Mouse (Mus musculus) liver, embryonic 12.5 days (tissue): ENCODE measurements around the gene Dcpp1. TPM values are rescaled to one million over a fixed set of nuclear protein-coding genes. Genes with fewer than 3 reads are reported as not detected.
A peak's percentile ranks its signal among the peaks of the same experiment; 100 is the strongest.
"Not testable (repeated sequence)": the region's sequence is repeated elsewhere in the genome, so short reads cannot be mapped to it uniquely, and the experiment has no call there.

Experiments
- ATAC-seq: fragments of 200-750 bp; cut with Nextera tagmentation; 2 replicates; pipeline ENCODE4 v1.8.0; 2017; ENCODE audit warnings: moderate number of reproducible peaks, mild to moderate bottlenecking, moderate library complexity
- H3K27ac ChIP-seq: fragments of 300-500 bp; sonication (generic); 2 replicates; pipeline ENCODE4 v1.5.1; 2016; ENCODE audit warnings: mild to moderate bottlenecking
- H3K27me3 ChIP-seq: fragments of 300-500 bp; sonication (generic); replicated peaks from 2 replicates; pipeline ENCODE4 v1.6.1; 2016; ENCODE audit warnings: mild to moderate bottlenecking, moderate library complexity
- H3K36me3 ChIP-seq: fragments of 300-500 bp; sonication (generic); 2 replicates; pipeline ENCODE4 v1.6.1; 2016; ENCODE audit warnings: mild to moderate bottlenecking, moderate library complexity
- H3K4me1 ChIP-seq: fragments of 300-500 bp; sonication (generic); 2 replicates; pipeline ENCODE4 v1.6.1; 2016
- H3K4me2 ChIP-seq: fragments of 300-500 bp; sonication (generic); 2 replicates; pipeline ENCODE4 v1.6.1; 2016; ENCODE audit warnings: mild to moderate bottlenecking, moderate library complexity
- H3K4me3 ChIP-seq: fragments of 300-500 bp; sonication (generic); 2 replicates; pipeline ENCODE4 v1.5.1; 2016; ENCODE audit warnings: mild to moderate bottlenecking, moderate library complexity
- H3K9ac ChIP-seq: fragments of 300-500 bp; sonication (generic); 2 replicates; pipeline ENCODE4 v1.6.1; 2016; ENCODE audit warnings: mild to moderate bottlenecking, moderate library complexity
- H3K9me3 ChIP-seq: fragments of 300-500 bp; sonication (generic); replicated peaks from 2 replicates; pipeline ENCODE4 v1.6.1; 2016; ENCODE audit warnings: mild to moderate bottlenecking, moderate library complexity
- WGBS: fragments of 180-500 bp; shearing (Covaris S2); methylation state at CpG from one replicate; pipeline ENCODE4 v1.1.7; 2016; ENCODE audit not compliant: insufficient replicate concordance; 5-methylcytosine and 5-hydroxymethylcytosine counted together
- polyA plus RNA-seq: library from polyadenylated mRNA; unstranded; fragments of >200 nt; fragmentation: Nextera tagmentation; extraction: Ambion mirVana; gene quantifications from 2 replicates; pipeline ENCODE4 v1.2.1, GENCODE M21; 2016

Dcpp1 gene
- polyA plus RNA-seq = not detected in 2 replicates

GRCm38 (mm10) chr17:23880576-23880975, at the start of gene Dcpp1, which contains the start of gene Dcpp2:
Dcpp1 (plus strand) TSS chr17:23880876.
Dcpp2 (plus strand) TSS chr17:23880880.
- WGBS = 49% methylated on average over 4 of the region's 4 CpGs
- not testable (repeated sequence) for ATAC-seq, H3K4me3 ChIP-seq

GRCm38 (mm10) chr17:23831201-23831600, 49.5 kb upstream of the Dcpp1 start:
- peaks cover 59% of the 10 kb centered on the region for H3K27me3 ChIP-seq

More at GRCm38 (mm10) chr17:23880576-23880975, at the start of gene Dcpp1, which contains the start of gene Dcpp2:
- H3K9ac ChIP-seq, H3K4me1 ChIP-seq, H3K4me2 ChIP-seq, H3K27me3 ChIP-seq, H3K36me3 ChIP-seq, H3K27ac ChIP-seq, H3K9me3 ChIP-seq: not testable (repeated sequence)

GRCm38 (mm10) chr17:23836006-23836575, 44.6 kb upstream of the Dcpp1 start, which contains the start of gene Prss33:
Prss33 (minus strand) TSS chr17:23836056.
- no peaks in the 10 kb centered on the region for H3K4me1 ChIP-seq
- no peak within 1 kb of the TSS for H3K4me2 ChIP-seq
- no peak for ATAC-seq
- no peak within 1 kb of the TSS for H3K27ac ChIP-seq
- H3K27me3 ChIP-seq = peaks cover 73% of the 10 kb centered on the region
- 62% methylated on average over 8 of the region's 8 CpGs for WGBS
- H3K36me3 ChIP-seq = no peaks in the 10 kb centered on the region
- no peaks in the 10 kb centered on the region for H3K9me3 ChIP-seq
- H3K4me3 ChIP-seq = no peak within 1 kb of the TSS
- no peak within 1 kb of the TSS for H3K9ac ChIP-seq

More at GRCm38 (mm10) chr17:23831201-23831600, 49.5 kb upstream of the Dcpp1 start:
- 83% methylated on average over 1 of the region's 1 CpGs for WGBS
- Histone ChIP-seq H3K4me2 (no peak overlapping the region), H3K27ac (no peak overlapping the region), H3K4me1 (peaks cover 29% of the 10 kb centered on the region), H3K9me3 (no peaks in the 10 kb centered on the region), H3K9ac (no peak overlapping the region), H3K4me3 (no peak overlapping the region), H3K36me3 (peaks cover 13% of the 10 kb centered on the region)
- ATAC-seq = no peak

GRCm38 (mm10) chr17:23841145-23841544, 39.5 kb upstream of the Dcpp1 start:
- H3K27ac ChIP-seq = no peak overlapping the region
- 20% methylated on average over 4 of the region's 4 CpGs for WGBS
- H3K4me1 ChIP-seq = peaks cover 9% of the 10 kb centered on the region
- ATAC-seq = no peak
- H3K4me3 ChIP-seq = no peak overlapping the region
- no peaks in the 10 kb centered on the region for H3K9me3 ChIP-seq
- H3K4me2 ChIP-seq = no peak overlapping the region
- no peaks in the 10 kb centered on the region for H3K36me3 ChIP-seq
- no peak overlapping the region for H3K9ac ChIP-seq
- peaks cover 36% of the 10 kb centered on the region for H3K27me3 ChIP-seq

- whole genome bisulfite sequencing = 45% methylated on average over 23 of the region's 23 CpGs
- H3K9ac ChIP-seq = no peak overlapping the region
- peak overlapping the region; percentile 26 for H3K4me3 ChIP-seq
- H3K27ac ChIP-seq = no peak overlapping the region
- H3K4me1 ChIP-seq = peaks cover 9% of the 10 kb centered on the region
- peak overlapping the region; percentile 65 for H3K4me2 ChIP-seq
- no peaks in the 10 kb centered on the region for H3K9me3 ChIP-seq
- H3K36me3 ChIP-seq = no peaks in the 10 kb centered on the region
- H3K27me3 ChIP-seq = peaks cover 19% of the 10 kb centered on the region
- ATAC-seq = peak; percentile 51
Observed at GRCm38 (mm10) chr17:23843141-23843811, 37.4 kb upstream of the Dcpp1 start.

GRCm38 (mm10) chr17:23843812-23844273, 36.8 kb upstream of the Dcpp1 start, which contains the start of the genes Prss32 and Prss41:
Prss32 (plus strand) TSS chr17:23843855.
Prss41 (minus strand) TSS chr17:23844172.
- Histone ChIP-seq H3K27me3 (peaks cover 16% of the 10 kb centered on the region; the same call in 1 of the 2 replicates), H3K9me3 (no peaks in the 10 kb centered on the region), H3K36me3 (no peaks in the 10 kb centered on the region), H3K4me2 (peak within 1 kb of the TSS; percentile 65), H3K4me3 (peak within 1 kb of the TSS; percentile 26), H3K4me1 (peaks cover 9% of the 10 kb centered on the region), H3K9ac (no peak within 1 kb of the TSS), H3K27ac (no peak within 1 kb of the TSS)
- peak; percentile 75 for ATAC-seq
- 10% methylated on average over 19 of the region's 19 CpGs for WGBS

- H3K4me1 ChIP-seq = no peaks in the 10 kb centered on the region
- WGBS = 39% methylated on average over 2 of the region's 2 CpGs
- ATAC-seq = no peak
- no peaks in the 10 kb centered on the region for H3K36me3 ChIP-seq
- H3K4me2 ChIP-seq = no peak overlapping the region
- H3K9ac ChIP-seq = no peak overlapping the region
- H3K27me3 ChIP-seq = no peaks in the 10 kb centered on the region; the same call in 1 of the 2 replicates
- H3K4me3 ChIP-seq = no peak overlapping the region
- no peak overlapping the region for H3K27ac ChIP-seq
- no peaks in the 10 kb centered on the region for H3K9me3 ChIP-seq
Observed at GRCm38 (mm10) chr17:23850028-23850427, 30.6 kb upstream of the Dcpp1 start.

- H3K36me3 ChIP-seq = no peaks in the 10 kb centered on the region
- WGBS = 55% methylated on average over 18 of the region's 19 CpGs
- H3K4me1 ChIP-seq = no peaks in the 10 kb centered on the region
- no peak overlapping the region for H3K4me2 ChIP-seq
- no peak overlapping the region for H3K27ac ChIP-seq
- no peaks in the 10 kb centered on the region for H3K9me3 ChIP-seq
- ATAC-seq = no peak
- H3K27me3 ChIP-seq = no peaks in the 10 kb centered on the region; the same call in 1 of the 2 replicates
- no peak overlapping the region for H3K9ac ChIP-seq
- no peak overlapping the region for H3K4me3 ChIP-seq
Observed at GRCm38 (mm10) chr17:23850853-23851749, 29.6 kb upstream of the Dcpp1 start.

GRCm38 (mm10) chr17:23853292-23853691, 27.4 kb upstream of the Dcpp1 start:
- H3K9me3 ChIP-seq = no peaks in the 10 kb centered on the region
- H3K4me3 ChIP-seq = no peak overlapping the region
- H3K27me3 ChIP-seq = no peaks in the 10 kb centered on the region; the same call in 1 of the 2 replicates
- ATAC-seq = no peak
- no peak overlapping the region for H3K4me2 ChIP-seq
- 25% methylated on average over 5 of the region's 5 CpGs for WGBS
- H3K9ac ChIP-seq = no peak overlapping the region
- H3K27ac ChIP-seq = no peak overlapping the region
- no peaks in the 10 kb centered on the region for H3K4me1 ChIP-seq
- H3K36me3 ChIP-seq = no peaks in the 10 kb centered on the region

GRCm38 (mm10) chr17:23854229-23854765, 26.4 kb upstream of the Dcpp1 start:
- ATAC-seq = no peak
- Histone ChIP-seq H3K36me3 (no peaks in the 10 kb centered on the region), H3K27ac (no peak overlapping the region), H3K9me3 (no peaks in the 10 kb centered on the region), H3K9ac (no peak overlapping the region), H3K4me1 (no peaks in the 10 kb centered on the region), H3K4me2 (no peak overlapping the region), H3K27me3 (no peaks in the 10 kb centered on the region; the same call in 1 of the 2 replicates), H3K4me3 (no peak overlapping the region)
- WGBS = 75% methylated on average over 10 of the region's 10 CpGs

- H3K4me2 ChIP-seq = no peak overlapping the region
- H3K9ac ChIP-seq = no peak overlapping the region
- H3K4me3 ChIP-seq = no peak overlapping the region
- no peaks in the 10 kb centered on the region for H3K4me1 ChIP-seq
- peaks cover 5% of the 10 kb centered on the region; the same call in 1 of the 2 replicates for H3K27me3 ChIP-seq
- 73% methylated on average over 6 of the region's 6 CpGs for WGBS
- no peak for ATAC-seq
- H3K36me3 ChIP-seq = no peaks in the 10 kb centered on the region
- H3K9me3 ChIP-seq = no peaks in the 10 kb centered on the region
- H3K27ac ChIP-seq = no peak overlapping the region
Observed at GRCm38 (mm10) chr17:23857193-23857592, 23.5 kb upstream of the Dcpp1 start.
